Mouse (Mus musculus): ENCODE results near the gene Treml4.

Treml4 gene

GRCm38 (mm10) chr17:48263741-48264362, at the start of gene Treml4:
Gene Treml4 (plus strand): TSS chr17:48264295.
- in situ Hi-C loops (cut with MboI), result no loop called here

- in situ Hi-C loops (cut with MboI), result no loop called here
Measured at GRCm38 (mm10) chr17:48215429-48215828, 48.7 kb upstream of the Treml4 start.

DNA sequence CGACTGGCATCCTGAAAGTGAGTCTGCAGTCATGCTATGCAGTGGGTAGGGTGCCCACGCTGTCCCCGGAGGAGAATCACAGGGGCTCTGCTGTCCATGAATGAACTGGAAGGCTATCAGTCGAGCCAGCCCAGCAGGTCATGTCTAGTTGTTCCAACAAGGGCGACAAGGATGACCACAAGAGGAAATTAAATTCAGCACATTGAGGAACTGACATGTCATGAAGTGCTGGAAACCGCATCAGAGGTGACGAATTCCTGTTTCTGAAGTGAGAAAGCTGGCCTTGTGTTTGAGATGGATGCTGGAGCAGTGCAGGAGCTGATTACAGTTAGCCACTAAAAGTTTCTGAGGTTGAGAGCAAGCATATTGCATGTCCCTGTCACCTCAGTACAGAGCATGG, 33.4 kb upstream of the Treml4 start:
- in situ Hi-C loops (cut with MboI), result no loop called here

DNA sequence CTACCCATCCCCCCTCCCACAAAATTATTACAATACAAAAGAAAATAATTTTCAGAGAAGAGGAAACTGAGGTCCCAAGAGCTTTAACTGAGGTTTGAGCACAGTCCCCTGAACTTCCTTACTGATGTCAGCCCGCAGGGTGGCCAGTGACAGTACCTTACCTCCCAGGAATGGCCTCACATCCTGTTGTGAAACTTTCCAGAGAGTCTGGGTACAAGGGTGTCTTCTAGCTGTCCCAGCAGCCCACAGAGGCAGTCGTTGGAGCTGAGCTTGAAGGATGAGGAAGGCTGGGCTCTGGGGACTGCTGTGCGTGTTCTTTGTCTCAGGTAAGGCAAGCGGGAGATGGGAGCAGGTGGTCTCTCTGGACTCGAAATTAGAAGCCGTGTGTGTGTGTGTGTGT, 31.6 kb upstream of the Treml4 start, which contains the start of gene Trem1:
TSS of gene Trem1 (plus strand) at position 251 of the 400 bp plus-strand sequence.
- in situ Hi-C loops (cut with MboI), result no loop called here

DNA sequence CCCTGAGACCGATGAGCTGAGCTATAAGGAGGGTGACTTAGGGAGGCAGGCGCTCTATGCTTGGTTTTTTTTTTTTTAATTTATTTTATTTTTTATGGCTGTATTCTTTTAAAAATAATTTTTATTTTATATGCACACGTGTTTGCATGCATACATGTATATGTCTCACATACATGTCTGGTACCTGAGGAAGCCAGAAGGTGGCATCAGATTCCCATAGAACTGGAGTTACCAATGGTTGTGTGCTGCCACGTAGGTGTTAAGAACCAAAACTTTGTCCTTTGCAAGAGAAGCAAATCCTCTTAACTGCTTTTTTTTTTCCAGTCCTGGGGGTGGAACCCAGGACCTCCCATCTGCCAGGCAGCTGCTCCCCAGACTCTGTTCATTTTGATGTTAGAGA, 30.3 kb upstream of the Treml4 start:
- in situ Hi-C loops (cut with MboI), result no loop called here

DNA sequence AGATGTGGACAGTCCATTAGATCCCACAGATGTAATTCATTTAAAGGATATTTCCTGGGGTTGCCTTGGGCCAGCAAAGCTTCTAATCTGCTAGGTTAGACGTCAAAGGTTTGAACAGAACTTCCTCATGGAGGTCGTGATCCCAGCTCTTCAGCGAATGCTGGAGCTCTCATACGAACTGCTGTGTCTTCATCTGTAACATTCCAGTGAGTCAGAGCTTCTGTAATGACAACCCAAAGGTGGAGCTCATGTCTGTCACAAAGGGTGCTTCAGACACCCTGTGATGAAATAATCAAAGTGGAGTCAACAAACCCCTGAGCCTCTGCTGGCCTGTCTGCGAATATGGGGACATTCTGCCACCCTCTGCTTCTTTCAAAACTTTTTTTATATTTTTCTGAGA, 29.5 kb upstream of the Treml4 start:
- in situ Hi-C loops (cut with MboI), result no loop called here

DNA sequence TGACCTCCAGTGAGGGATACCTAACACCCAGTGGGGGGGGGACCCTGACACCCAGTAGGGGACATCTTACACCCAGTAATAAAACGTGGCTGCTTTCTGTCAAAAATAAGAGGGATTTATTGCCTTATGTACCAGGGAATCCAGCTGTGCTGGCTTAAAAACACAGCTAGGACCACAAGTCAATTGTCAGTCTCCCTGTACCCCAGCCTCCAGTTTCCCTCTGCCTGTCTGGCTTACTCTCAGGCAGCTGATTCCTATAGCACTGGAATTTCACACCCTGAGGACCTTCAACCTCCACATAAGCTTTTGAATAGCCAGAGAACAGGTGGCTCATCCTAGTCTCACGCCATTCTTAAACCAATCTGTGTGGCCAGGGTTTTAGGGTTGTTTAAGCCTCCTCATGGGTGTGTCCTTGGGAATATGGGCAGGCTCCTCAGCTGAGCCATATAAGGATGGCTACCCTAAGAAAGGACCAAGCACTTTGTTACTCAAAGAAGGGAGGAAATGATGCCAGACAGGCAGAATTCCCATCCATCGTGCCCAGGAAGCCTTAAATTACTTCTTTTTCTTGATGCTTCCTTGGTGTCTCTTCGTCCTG, 28.2 kb upstream of the Treml4 start:
- in situ Hi-C loops (cut with MboI), result no loop called here

- in situ Hi-C loops (cut with MboI), result no loop called here
Measured at GRCm38 (mm10) chr17:48237621-48238020, 26.5 kb upstream of the Treml4 start.

DNA sequence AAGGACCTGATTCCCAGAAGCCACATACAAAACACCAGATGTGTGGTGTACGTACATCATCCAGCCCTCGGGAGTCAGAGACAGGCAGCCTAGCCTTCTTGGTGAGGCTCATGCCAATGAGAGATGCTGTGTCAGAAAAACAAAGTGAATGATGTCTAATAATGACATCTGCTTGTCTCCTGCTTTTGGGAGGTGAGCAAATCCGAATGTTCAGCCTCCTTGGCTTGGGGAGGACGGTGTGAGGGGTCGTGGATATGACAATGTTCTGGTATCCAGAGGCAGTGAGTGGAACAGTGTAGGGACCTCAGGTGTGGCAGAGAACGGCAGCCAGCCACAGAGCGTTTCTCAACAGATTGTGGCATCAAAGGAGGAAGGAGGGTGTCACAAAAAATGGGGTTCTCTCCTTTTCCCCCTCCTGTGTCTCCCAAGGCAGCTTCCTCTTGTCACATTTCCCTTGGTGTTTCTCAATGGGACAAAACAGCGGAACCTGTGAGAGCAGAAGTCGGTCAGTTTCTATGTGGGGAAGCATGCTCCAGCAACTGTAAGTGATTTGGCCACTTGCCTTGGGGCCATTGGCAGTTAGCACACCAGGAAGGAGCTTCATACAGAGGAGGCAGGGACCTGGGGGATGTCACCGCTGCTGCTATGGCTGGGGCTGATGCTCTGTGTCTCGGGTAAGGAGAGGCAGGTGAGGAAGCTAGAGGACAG, 16.7 kb upstream of the Treml4 start, which contains the start of gene Trem3:
TSS of gene Trem3 (plus strand) at position 557 of the 708 bp plus-strand sequence.
- in situ Hi-C loops (cut with MboI), result no loop called here

DNA sequence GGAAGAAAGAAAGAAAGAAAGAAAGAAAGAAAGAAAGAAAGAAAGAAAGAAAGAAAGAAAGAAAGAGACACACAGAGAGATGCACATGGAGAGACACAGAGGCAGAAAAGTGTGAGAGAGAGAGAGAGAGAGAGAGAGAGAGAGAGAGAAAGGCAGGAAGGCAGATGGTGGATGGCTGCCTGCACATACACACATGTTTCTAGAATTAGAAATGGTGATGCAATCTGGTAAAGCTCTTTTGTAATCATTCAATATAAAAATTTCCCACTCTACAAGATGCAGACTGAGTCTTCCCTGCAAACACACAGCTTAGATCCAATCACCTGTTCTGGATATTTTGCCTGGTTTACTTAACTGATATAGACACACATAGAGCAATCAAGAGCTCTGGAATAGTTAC, 15.1 kb upstream of the Treml4 start:
- in situ Hi-C loops (cut with MboI), result no loop called here

DNA sequence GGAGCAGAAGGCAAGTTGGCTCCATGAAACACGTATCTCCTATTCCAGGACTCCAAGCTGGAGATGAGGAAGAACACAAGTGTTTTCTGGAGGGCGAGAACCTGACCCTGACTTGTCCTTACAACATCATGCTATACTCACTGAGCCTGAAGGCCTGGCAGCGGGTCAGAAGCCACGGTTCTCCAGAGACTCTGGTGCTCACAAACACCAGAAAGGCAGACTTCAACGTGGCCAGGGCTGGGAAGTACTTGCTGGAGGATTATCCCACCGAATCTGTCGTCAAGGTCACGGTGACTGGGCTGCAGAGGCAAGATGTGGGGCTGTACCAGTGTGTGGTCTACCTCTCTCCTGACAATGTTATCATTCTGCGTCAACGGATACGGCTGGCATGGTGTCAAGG, 14.6 kb upstream of the Treml4 start:
- in situ Hi-C loops (cut with MboI), result no loop called here

- in situ Hi-C loops (cut with MboI), result no loop called here
Measured at GRCm38 (mm10) chr17:48250631-48251030, 13.5 kb upstream of the Treml4 start.

- in situ Hi-C loops (cut with MboI), result no loop called here
Measured at GRCm38 (mm10) chr17:48256575-48256974, 7.5 kb upstream of the Treml4 start.

GRCm38 (mm10) chr17:48261868-48262267, 2.2 kb upstream of the Treml4 start:
- in situ Hi-C loops (cut with MboI), result no loop called here

DNA sequence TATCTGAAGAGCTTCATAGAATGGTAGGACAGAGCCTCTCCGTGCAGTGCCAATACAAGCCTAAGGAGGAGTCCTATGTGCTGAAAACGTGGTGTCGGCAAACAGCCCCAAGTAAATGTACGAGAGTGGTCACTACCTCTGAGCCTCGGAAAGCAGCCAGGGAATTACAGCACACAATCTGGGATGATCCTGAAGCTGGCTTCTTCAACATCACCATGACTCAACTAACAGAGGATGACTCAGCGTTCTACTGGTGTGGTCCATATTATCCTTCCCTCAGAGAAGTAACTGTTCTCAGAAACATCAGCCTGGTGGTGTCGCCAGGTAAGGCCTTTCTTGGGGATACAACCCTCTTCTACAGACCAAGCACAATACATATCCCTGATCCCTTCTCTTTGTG, 567 bp downstream of the Treml4 start:
- in situ Hi-C loops (cut with MboI), result no loop called here

- in situ Hi-C loops (cut with MboI), result no loop called here
Measured at GRCm38 (mm10) chr17:48266138-48266537, 2.0 kb downstream of the Treml4 start.

DNA sequence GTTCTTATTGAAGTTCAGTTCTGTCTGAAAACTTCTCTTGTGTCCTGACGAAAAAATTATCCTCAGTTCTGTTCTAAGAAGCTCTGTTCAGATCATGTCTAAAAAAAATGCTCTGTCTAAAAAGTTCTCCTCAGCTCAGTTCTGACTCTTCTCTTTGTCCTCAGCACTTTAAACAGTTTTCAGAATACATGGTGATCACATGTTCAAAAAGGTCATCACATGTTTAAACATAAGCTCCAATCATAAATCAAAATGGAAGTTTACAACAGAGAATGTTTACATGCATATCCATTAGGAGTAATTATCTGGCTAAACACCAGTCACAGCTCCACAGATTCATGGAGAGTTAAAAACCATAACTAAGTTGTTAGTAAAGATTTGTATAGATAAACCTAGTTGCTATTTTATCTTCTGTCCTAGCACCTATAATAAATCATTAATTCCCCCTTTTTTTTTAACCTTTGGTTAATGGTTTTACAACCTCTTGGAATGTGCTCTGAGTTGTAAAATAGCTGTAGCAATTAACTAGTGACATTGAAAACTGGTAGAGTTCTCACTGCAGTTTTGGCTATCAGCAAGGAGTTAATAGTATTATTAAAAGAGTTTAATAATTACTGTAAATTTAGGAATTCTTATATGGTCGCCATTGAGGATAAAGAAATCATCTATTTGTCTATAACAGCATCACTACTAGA, 2.7 kb downstream of the Treml4 start:
- in situ Hi-C loops (cut with MboI), result no loop called here

DNA sequence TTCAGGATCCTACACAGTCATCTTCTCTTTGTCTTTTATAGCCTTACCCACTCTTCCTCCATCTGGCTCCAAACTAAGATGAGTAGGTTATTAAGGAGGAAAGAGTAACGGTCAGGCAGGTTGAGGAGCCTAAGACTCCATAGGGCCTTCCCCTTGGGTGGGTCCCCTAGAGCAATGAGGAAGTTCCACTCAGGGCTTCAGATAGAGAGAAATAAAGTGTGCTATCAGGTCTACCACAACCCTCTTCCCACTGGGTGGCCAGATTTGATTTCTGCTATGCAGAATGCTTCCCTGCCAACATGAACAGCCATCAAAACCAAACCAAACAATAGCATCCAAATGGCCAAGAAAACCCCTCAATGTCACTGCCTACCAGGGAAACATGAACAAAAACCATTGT, 3.5 kb downstream of the Treml4 start:
- in situ Hi-C loops (cut with MboI), result no loop called here

DNA sequence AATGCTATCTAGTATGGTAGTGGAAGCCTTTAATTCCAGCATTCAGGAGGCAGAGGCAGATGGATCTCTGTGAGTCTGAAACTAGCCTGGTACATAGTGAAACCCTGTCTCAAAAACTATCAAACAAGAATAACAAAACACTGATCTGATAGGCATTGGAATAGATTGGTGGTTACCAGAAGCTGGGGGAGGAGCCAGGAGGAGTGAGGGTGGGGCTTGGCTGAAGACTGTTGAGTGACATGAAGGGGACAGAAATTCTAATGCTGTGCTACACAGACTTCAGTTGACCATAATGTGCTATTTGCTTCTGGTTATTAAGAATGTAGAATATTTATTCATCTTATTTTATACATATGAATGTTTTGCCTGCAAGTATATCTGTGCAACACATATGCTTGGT, 4.2 kb downstream of the Treml4 start:
- in situ Hi-C loops (cut with MboI), result no loop called here

DNA sequence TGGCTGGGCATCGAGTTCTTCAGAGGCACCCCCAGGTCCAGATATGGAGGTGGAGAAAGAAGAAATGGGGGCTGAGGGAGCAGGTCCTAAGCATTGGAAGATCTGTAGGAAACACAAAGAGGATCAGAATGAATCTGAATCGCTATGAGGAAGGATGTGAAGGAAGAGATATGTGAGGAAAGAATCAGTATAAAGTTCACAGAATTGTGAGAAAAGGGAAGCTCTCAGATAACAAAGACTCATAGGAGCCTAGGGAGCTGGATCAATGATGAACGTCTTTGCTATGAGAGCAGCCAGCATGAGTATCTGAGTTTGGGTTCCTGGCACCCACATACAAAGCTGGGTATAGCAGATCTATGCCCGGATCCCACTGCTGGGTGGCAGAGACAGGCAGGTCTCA, 5.7 kb downstream of the Treml4 start:
- in situ Hi-C loops (cut with MboI), result loop anchor here (10.0 kb wide), 1 partner anchor 145 kb away; no protein-coding TSS in a partner anchor

- in situ Hi-C loops (cut with MboI), result loop anchor here (10.0 kb wide), 1 partner anchor 147 kb away; no protein-coding TSS in a partner anchor
Measured at GRCm38 (mm10) chr17:48272158-48272557, 8.1 kb downstream of the Treml4 start.

DNA sequence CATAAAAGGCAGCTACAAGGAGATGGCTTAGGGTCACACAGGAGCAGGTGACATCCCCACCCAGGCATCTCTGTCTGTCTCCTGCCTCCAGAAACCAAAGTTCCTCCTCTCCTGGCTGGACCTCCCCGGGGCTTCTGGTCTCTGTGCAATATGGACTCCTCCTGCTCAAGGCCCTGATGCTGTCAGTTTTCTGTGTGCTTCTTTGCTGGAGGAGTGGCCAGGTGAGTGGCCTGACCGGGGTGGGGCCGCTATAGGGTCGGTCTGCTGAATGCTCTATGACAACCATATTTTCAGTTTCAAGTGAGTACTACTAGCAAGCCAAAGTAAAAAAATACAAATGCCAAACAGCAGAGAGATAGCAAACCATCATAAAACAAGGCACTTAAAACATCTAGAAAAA, 8.5 kb downstream of the Treml4 start:
- in situ Hi-C loops (cut with MboI), result loop anchor here (10.0 kb wide), 1 partner anchor 148 kb away; no protein-coding TSS in a partner anchor
